Comparison of ENCODE assay signal across 11 mouse cellular contexts in genomic region chr9:83342491-83343370, GRCm38 (mm10).
"Had no signal": no experiment of that assay in that cellular context is flagged by ENCODE, and none has a peak within 500 bp of the region (broad histone marks: within the 10 kb centered on the region; RNA-seq: fewer than 3 reads in every experiment).

No protein-coding gene starts in this region.

- ATAC-seq: lung, postnatal 0 days had no signal

- DNase-seq: kidney, postnatal 10 days; kidney, postnatal 4 days; left cerebral cortex, postnatal 4 days; lung, adult 2 months; lung, postnatal 36 days; midbrain, embryonic 14.5 days; right cerebral cortex, postnatal 25 days; thymus, postnatal 25 days had no signal

- H3K27me3 ChIP-seq: limb, embryonic 13.5 days; neural tube, embryonic 12.5 days had no signal
